Mouse (Mus musculus) liver, postnatal 0 days (tissue): ENCODE data around the gene Slc35f4.

Experiments used
- CTCF ChIP-seq: sonication (generic); IDR thresholded peaks from 2 replicates; pipeline ENCODE4 v1.5.1; 2016; ENCODE audit warnings: antibody characterized with exemption, low read depth
- EP300 ChIP-seq: IDR thresholded peaks from 2 replicates; pipeline ENCODE4 v1.6.1; 2016; ENCODE audit warnings: antibody characterized with exemption, low read depth, mild to moderate bottlenecking

GRCm38 (mm10) chr14:49355561-49355960 is 170.3 kb downstream of the Slc35f4 start:
- TF ChIP-seq CTCF (no peak), EP300 (no peak)
